33 mouse cellular contexts compared by ENCODE assay signal in the genomic region with DNA sequence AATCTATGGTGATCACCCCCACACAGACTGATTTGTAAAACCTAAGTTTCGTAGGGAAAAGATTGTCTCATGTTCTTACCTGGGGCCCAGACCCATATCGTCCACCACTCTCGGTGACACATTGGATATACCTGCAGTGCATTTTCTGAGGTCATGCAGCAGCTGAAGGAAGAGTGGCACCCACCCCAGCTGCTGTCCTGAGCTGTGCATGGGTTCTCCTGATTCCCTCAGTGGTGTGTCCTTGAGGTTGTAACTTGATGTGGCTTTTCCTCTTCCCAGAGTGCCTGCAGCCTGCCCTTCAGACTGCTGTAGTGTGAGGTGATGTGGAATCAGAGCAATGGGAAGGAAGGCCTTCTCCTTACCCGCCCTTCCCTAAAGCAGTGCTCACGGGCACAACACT.
"Had no signal": no experiment of that assay in that cellular context is flagged by ENCODE, and none has a peak within 500 bp of the region (broad histone marks: within the 10 kb centered on the region; RNA-seq: fewer than 3 reads in every experiment).

No protein-coding gene starts in this region.

- H3K4me3 ChIP-seq: heart, embryonic 10.5 days; heart, embryonic 12.5 days; heart, embryonic 13.5 days; heart, embryonic 15.5 days; hindbrain, embryonic 12.5 days; hindbrain, embryonic 15.5 days; intestine, embryonic 15.5 days; kidney, embryonic 15.5 days; layer of hippocampus, adult 2 months; left cerebral cortex, adult 2 months had no signal

- H3K4me2 ChIP-seq: heart, embryonic 11.5 days; heart, embryonic 12.5 days; heart, embryonic 13.5 days; heart, embryonic 15.5 days; hindbrain, embryonic 12.5 days; hindbrain, embryonic 14.5 days; hindbrain, embryonic 15.5 days; intestine, embryonic 15.5 days; kidney, embryonic 15.5 days had no signal

- H3K27me3 ChIP-seq: heart, embryonic 12.5 days; heart, embryonic 13.5 days; heart, embryonic 15.5 days; hindbrain, embryonic 12.5 days; hindbrain, embryonic 15.5 days; intestine, embryonic 15.5 days; kidney, embryonic 15.5 days had no signal

- H3K9ac ChIP-seq: heart, embryonic 12.5 days; heart, embryonic 13.5 days; heart, embryonic 15.5 days; hindbrain, embryonic 12.5 days; hindbrain, embryonic 14.5 days; hindbrain, embryonic 15.5 days; intestine, embryonic 15.5 days; kidney, embryonic 15.5 days had no signal

- H3K36me3 ChIP-seq: heart, embryonic 12.5 days; heart, embryonic 13.5 days; heart, embryonic 15.5 days; hindbrain, embryonic 12.5 days; hindbrain, embryonic 15.5 days; intestine, embryonic 15.5 days; kidney, embryonic 15.5 days had no signal

- DNase-seq: heart, postnatal 10 days; heart, postnatal 36 days; heart, postnatal 4 days; kidney, adult 11 months; kidney, adult 18-20 months; kidney, adult 2 months; kidney, adult 8-10 months; kidney, adult 9 months; kidney, postnatal 10 days; kidney, postnatal 14 days; kidney, postnatal 25 days; kidney, postnatal 36 days; kidney, postnatal 4 days; layer of hippocampus, adult 9-11 months; layer of hippocampus, postnatal 36 days had no signal

- H3K9me3 ChIP-seq: heart, embryonic 10.5 days; heart, embryonic 12.5 days; heart, embryonic 13.5 days; heart, embryonic 15.5 days; hindbrain, embryonic 12.5 days; hindbrain, embryonic 15.5 days; intestine, embryonic 15.5 days; kidney, embryonic 15.5 days had no signal

- ATAC-seq: hindbrain, embryonic 16.5 days; hindbrain, postnatal 0 days; inflammation-experienced regulatory T-cells, adult 6 months; intestine, embryonic 15.5 days; intestine, embryonic 16.5 days; intestine, postnatal 0 days had no signal

- H3K27ac ChIP-seq: heart, embryonic 10.5 days; heart, embryonic 13.5 days; heart, embryonic 15.5 days; hindbrain, embryonic 12.5 days; hindbrain, embryonic 14.5 days; hindbrain, embryonic 15.5 days; hindbrain, postnatal 0 days; intestine, embryonic 15.5 days; kidney, embryonic 15.5 days; kidney, postnatal 0 days; layer of hippocampus, adult 2 months; left cerebral cortex, adult 2 months had no signal
